Mouse (Mus musculus) hindbrain, embryonic 16.5 days (tissue): ENCODE measurements around the gene Skor1. TPM values are rescaled to one million over a fixed set of nuclear protein-coding genes. Genes with fewer than 3 reads are reported as not detected.

Experiments used
- ATAC-seq: fragments of 200-750 bp; cut with Nextera tagmentation; 2 replicates; pipeline ENCODE4 v1.8.0; 2017; ENCODE audit warnings: moderate TSS enrichment, moderate library complexity
- H3K27ac ChIP-seq: fragments of 300-500 bp; sonication (generic); 2 replicates; pipeline ENCODE4 v1.5.1; 2014; ENCODE audit warnings: low read depth, mild to moderate bottlenecking, control low read depth, low read length, moderate library complexity
- H3K27me3 ChIP-seq: fragments of 300-500 bp; sonication (generic); replicated peaks from 2 replicates; pipeline ENCODE4 v1.6.1; 2014; ENCODE audit warnings: low read length; ENCODE audit not compliant: control insufficient read depth, insufficient read depth
- H3K36me3 ChIP-seq: fragments of 300-500 bp; sonication (generic); 2 replicates; pipeline ENCODE4 v1.6.1; 2014; ENCODE audit warnings: mild to moderate bottlenecking, low read length, moderate library complexity, mixed read lengths; ENCODE audit not compliant: control insufficient read depth, insufficient read depth
- H3K4me1 ChIP-seq: fragments of 300-500 bp; sonication (generic); 2 replicates; pipeline ENCODE4 v1.6.1; 2014; ENCODE audit warnings: low read depth, low read length; ENCODE audit not compliant: control insufficient read depth, insufficient read depth
- H3K4me2 ChIP-seq: fragments of 300-500 bp; sonication (generic); 2 replicates; pipeline ENCODE4 v1.6.1; 2014; ENCODE audit warnings: mild to moderate bottlenecking, low read length, control low read depth, moderate library complexity
- H3K4me3 ChIP-seq: fragments of 300-500 bp; sonication (generic); 2 replicates; pipeline ENCODE4 v1.5.1; 2014; ENCODE audit warnings: mild to moderate bottlenecking, low read length, control low read depth, moderate library complexity
- H3K9ac ChIP-seq: fragments of 300-500 bp; sonication (generic); 2 replicates; pipeline ENCODE4 v1.6.1; 2014; ENCODE audit warnings: low read depth, mild to moderate bottlenecking, control low read depth, low read length, moderate library complexity
- H3K9me3 ChIP-seq: fragments of 300-500 bp; sonication (generic); 2 replicates; pipeline ENCODE4 v1.6.1; 2014; ENCODE audit warnings: mild to moderate bottlenecking, low read length, moderate library complexity; ENCODE audit not compliant: control insufficient read depth
- WGBS: fragments of 180-500 bp; shearing (Covaris S2); extraction: QIAGEN DNeasy Blood & Tissue Kit; methylation state at CpG from one replicate; pipeline ENCODE4 v1.1.7; 2014; 5-methylcytosine and 5-hydroxymethylcytosine counted together
- polyA plus RNA-seq: library from polyadenylated mRNA; unstranded; fragments of >200 nt; fragmentation: Nextera tagmentation; extraction: Ambion mirVana; gene quantifications from 2 replicates; pipeline ENCODE4 v1.2.1, GENCODE M21; 2015

Skor1 gene
- polyA plus RNA-seq, 1 experiment from 2014 or later = 10.8 TPM

DNA sequence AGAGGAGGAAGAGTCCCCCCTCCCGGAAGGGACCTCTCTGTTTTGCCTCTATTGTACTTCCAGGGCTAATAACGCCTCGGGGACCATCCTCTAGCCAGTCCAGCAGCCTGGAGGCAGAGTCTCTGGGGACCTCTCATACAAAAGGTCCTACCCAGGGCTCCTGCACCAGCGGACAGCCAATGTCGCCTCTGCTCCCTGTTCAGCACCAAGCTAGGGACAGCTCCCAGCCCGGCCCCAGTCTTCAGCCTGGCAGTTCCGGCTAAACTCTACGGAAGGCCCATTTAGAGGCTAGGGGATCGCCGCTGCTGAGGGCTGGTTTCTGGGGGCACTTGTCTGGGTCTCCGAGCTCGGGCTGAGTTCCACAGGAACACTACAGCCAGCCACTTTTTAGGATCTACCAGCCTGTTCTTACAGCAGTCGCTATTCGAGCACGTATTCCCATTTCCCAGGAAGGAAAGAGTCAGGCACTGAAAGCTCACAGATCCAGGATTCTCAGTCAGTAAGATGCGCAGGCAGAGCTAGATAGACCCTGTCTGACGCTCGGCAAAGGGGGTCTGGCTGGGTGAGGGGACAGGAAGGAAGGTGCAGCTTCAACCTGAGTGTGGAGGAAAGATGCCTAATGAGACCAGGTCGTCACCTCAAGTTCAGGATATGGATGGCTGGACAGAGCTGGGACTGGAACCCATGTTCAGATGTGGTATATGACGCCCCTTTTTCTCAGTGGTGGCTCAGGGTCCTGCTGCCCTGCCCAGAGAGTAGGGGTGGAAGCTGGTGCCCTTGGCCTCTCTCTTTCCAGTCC, 2.5 kb upstream of the Skor1 start:
- WGBS = 3% methylated on average over 19 of the region's 20 CpGs
- peaks cover 16% of the 10 kb centered on the region for H3K4me1 ChIP-seq
- H3K9ac ChIP-seq = peak overlapping the region; percentile 27; the same call in 1 of the 2 replicates
- no peak overlapping the region for H3K27ac ChIP-seq
- H3K4me3 ChIP-seq = peak overlapping the region; percentile 22
- ATAC-seq = no peak; the same call in 1 of the 2 replicates
- peak overlapping the region; percentile 69 for H3K4me2 ChIP-seq
- no peaks in the 10 kb centered on the region for H3K36me3 ChIP-seq
- H3K9me3 ChIP-seq = no peaks in the 10 kb centered on the region
- H3K27me3 ChIP-seq = peaks cover 61% of the 10 kb centered on the region

DNA sequence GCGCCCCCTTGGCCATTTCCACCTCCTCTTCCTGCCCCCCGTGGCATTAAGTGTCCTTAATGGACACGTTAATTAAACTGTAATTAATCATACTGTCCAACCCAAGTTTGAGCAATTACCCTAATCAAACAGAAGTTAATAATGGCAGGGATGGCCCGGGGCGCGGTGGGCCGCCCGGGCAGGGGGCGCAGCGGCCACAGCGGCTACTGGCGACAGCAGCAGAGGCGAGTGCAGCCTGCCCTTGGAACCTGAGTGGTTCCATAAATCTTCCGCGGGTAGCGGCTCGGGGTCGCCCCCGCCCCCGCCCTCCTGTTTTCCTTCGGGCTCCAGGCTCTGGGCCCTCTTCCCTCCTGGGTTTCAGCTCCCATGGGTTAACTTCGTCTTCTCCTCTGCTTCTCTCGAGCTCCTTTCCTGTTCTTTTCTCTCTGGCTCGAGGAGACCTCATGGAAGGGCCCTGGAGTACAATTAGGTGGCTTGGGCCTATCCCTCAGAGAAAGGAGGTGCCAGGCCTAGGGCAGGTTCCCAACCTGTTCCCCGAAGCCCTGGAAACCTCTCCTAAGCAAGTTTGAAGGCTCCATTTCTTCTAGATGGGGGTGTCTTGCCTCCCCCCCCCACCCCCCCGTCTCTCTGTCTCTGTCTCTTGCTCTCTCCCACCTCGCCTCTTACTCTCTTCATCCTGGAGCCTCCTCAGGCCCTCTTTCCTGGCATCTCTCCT, 1.5 kb upstream of the Skor1 start:
- H3K4me2 ChIP-seq = peak overlapping the region; percentile 69
- peak overlapping the region; percentile 50 for H3K4me3 ChIP-seq
- H3K9ac ChIP-seq = peak overlapping the region; percentile 13; the same call in 1 of the 2 replicates
- H3K9me3 ChIP-seq = no peaks in the 10 kb centered on the region
- peaks cover 70% of the 10 kb centered on the region for H3K27me3 ChIP-seq
- H3K27ac ChIP-seq = 0 out of 2 replicates have a peak overlapping the region, but pooled peaks have one; percentile 17
- WGBS = 2% methylated on average over 26 of the region's 27 CpGs
- no peak for ATAC-seq
- H3K36me3 ChIP-seq = no peaks in the 10 kb centered on the region
- H3K4me1 ChIP-seq = peaks cover 20% of the 10 kb centered on the region

DNA sequence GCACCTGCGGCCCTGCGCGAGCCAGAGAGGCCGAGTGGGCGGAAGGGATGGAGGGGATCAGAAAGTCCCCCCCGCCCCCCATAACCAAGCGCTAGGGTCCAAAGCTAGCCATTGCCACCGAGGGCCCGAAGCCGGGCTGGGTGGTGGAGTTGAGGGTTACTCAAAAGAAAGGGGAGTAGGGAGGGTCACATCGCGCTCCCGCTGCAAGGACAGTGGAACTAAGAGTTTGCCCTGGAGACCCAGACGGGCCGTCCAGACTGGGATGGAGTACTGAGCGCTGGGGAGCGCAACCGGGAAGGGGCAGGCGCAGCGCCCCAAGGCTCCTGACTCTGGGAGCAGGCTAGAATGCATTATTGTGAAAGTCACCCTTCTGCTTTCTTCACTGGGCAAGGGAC, 608 bp upstream of the Skor1 start:
- Histone ChIP-seq H3K9me3 (no peaks in the 10 kb centered on the region), H3K36me3 (no peaks in the 10 kb centered on the region), H3K4me3 (peak overlapping the region; percentile 50), H3K4me2 (peak overlapping the region; percentile 69), H3K27me3 (peaks cover 75% of the 10 kb centered on the region), H3K27ac (peak overlapping the region; percentile 72), H3K9ac (peak overlapping the region; percentile 67), H3K4me1 (peaks cover 26% of the 10 kb centered on the region)
- WGBS = under 1% methylated on average over 20 of the region's 20 CpGs
- no peak for ATAC-seq

DNA sequence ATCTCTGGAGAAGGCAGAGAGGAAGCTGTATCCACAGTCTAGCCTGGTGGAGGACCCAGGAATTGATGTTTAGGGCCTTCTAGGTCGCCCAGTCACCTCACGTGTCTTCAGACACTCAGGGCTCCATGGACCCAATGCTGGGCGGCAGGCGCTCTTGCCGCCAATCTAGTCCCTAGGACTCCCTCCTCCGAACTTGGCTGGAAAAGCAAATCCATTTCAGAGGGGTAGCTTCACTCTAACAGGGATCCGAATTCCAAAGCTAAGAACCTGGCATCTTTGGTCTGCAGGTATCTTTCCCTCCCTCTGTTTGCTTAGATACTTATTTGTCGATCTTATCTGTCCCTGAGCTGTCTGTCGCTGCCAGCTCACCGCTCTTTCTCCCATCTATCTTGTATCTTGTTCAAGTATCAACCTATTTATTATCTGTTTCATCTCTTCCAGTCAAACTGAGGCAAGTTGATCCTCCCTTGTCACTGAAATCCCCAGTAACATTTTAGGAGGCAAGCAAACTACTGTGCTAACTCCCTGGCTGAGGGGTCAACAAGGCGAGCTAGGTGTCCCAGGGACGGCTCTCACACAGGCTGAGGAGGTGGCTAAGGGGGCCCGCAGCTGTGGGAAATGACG, 863 bp downstream of the Skor1 start:
- Histone ChIP-seq H3K4me3 (peak overlapping the region; percentile 50), H3K4me1 (peaks cover 29% of the 10 kb centered on the region), H3K9ac (peak overlapping the region; percentile 67), H3K9me3 (no peaks in the 10 kb centered on the region), H3K36me3 (no peaks in the 10 kb centered on the region), H3K27ac (peak overlapping the region; percentile 72), H3K27me3 (peaks cover 78% of the 10 kb centered on the region), H3K4me2 (peak overlapping the region; percentile 69)
- under 1% methylated on average over 14 of the region's 14 CpGs for WGBS
- ATAC-seq = no peak

DNA sequence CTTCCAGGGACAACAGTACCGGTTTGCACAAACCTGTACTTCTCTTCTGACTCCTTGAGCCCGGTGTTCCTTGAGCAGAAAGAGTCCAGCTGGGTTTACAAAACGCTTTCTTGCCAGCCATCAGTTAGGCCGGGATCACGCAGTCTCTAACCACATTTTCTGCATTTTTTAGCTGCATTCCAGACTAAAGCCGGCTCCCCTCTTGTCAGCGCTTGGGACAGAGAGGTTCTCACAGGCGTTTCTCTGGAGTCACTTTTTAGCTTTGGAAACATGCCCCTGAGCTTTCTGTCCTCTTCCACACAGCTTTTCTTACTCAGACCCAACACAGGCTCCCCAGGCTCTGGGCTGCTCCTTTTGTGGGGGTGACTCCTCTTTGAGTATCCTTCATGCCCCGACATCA, 1.5 kb downstream of the Skor1 start:
- Histone ChIP-seq H3K9ac (peak overlapping the region; percentile 56), H3K4me3 (peak overlapping the region; percentile 50), H3K4me2 (peak overlapping the region; percentile 69), H3K27me3 (peaks cover 77% of the 10 kb centered on the region), H3K9me3 (no peaks in the 10 kb centered on the region), H3K4me1 (peaks cover 31% of the 10 kb centered on the region), H3K27ac (peak overlapping the region; percentile 65), H3K36me3 (no peaks in the 10 kb centered on the region)
- no peak for ATAC-seq
- WGBS = under 1% methylated on average over 9 of the region's 9 CpGs

DNA sequence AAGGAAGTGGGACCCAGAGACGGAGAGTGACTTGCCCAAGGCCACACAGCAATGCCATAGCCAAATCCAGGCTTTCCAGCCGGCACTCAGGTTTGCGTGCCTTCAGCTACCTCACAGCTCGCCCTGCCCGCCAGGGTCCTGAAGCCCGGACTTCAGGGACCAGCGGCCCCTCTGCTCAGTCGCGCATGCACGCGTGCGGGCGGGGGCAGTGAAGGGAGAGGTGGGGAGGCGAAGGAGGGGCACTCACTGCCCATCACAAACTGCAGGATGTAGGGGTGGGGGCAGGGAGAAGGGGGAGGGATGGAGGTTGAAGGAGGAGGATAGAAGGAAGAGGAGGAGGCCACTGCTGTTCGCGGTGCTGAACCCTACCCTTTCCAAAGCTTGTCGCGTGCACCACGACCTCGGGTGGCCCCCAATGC, 1.9 kb downstream of the Skor1 start:
- peak overlapping the region; percentile 50 for H3K4me3 ChIP-seq
- H3K27ac ChIP-seq = peak overlapping the region; percentile 65
- H3K36me3 ChIP-seq = no peaks in the 10 kb centered on the region
- WGBS = 1% methylated on average over 20 of the region's 20 CpGs
- peaks cover 77% of the 10 kb centered on the region for H3K27me3 ChIP-seq
- no peaks in the 10 kb centered on the region for H3K9me3 ChIP-seq
- ATAC-seq = no peak
- peaks cover 30% of the 10 kb centered on the region for H3K4me1 ChIP-seq
- H3K9ac ChIP-seq = peak overlapping the region; percentile 56
- H3K4me2 ChIP-seq = peak overlapping the region; percentile 69

DNA sequence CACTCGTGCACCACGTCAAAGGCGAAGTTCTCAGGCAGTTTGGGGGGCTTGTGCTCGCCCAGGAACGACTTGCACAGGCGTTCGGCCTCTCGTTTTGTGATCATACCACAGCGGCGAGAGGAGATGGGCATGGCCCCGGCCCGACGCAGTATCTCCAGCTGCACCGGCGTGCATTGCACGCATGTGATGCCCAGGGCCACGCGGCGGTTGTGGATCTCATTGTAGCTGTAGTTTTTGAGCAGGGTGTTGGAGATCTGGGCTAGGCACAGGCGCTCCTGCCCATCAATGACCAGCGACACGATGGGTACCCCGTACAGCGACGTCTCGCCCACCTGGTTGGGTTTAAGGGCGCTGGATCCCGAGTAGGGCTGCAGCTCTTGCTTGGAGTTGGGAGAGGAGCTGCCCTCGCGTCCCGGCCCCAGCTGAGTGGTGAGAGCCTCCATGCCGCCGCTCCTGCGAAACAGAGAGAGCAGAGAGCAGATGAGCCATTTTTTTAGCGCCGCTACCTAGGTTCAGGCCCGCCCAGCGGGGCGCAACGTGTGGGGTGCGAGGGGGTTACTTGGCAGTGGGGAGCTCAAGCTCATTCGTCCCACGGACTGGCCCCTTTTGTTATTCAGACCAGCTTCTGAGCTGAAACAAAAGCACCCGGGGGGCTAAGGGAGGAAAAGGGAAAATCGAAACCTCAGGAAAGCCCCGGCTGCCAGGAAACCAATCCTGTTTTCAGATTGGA, 2.5 kb downstream of the Skor1 start:
- Histone ChIP-seq H3K4me1 (peaks cover 30% of the 10 kb centered on the region), H3K27me3 (peaks cover 76% of the 10 kb centered on the region), H3K27ac (peak overlapping the region; percentile 65), H3K4me2 (peak overlapping the region; percentile 69), H3K36me3 (no peaks in the 10 kb centered on the region), H3K4me3 (peak overlapping the region; percentile 50), H3K9me3 (no peaks in the 10 kb centered on the region), H3K9ac (peak overlapping the region; percentile 56)
- under 1% methylated on average over 46 of the region's 46 CpGs for WGBS
- no peak for ATAC-seq

DNA sequence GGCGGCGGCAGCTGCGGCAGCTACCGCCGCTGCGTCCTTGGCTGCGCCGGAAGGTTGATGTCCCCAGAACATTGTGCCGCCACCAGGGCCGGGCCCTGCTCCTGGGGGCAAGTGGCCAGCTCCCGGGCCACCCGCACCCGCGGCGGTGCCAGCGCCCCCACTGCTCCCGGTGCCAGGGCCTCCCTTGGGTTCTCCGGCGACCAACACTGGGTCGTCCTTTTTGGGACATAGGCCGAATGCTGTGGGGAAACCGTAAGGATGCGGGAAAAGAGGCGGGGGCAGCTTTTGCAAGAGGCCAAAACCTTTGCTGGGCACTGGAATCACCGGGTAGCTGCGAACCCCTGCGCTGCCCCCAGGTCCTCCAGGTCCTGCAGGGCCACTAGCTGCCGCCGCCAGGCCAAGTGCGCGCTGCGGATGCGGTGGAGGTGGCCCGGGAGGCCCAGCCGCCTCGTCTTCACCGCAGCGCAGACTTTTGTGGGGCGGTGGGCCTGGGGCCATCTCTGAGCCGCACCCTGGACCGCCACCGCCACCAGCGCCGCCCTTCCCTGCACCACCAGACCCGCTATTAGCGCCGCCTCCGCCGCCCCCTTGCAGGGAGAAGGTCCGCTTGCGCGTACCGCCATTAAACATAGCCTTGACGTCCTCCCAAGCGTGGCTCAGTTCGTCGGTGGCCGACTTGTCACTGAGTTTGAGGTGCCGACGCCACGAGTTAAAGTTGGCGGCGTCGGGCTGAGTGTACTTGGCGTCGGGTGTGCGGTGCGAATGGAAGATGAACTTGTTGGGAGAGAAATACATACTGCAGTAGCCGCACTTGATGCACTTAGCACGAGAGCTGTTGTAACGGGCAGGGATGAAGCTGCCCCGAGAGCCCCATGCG, 3.3 kb downstream of the Skor1 start:
- peaks cover 30% of the 10 kb centered on the region for H3K4me1 ChIP-seq
- no peaks in the 10 kb centered on the region for H3K9me3 ChIP-seq
- 1% methylated on average over 70 of the region's 73 CpGs for WGBS
- peak overlapping the region; percentile 50 for H3K4me3 ChIP-seq
- ATAC-seq = no peak
- H3K27me3 ChIP-seq = peaks cover 74% of the 10 kb centered on the region
- H3K36me3 ChIP-seq = no peaks in the 10 kb centered on the region
- H3K9ac ChIP-seq = peak overlapping the region; percentile 56
- H3K27ac ChIP-seq = peak overlapping the region; percentile 65
- H3K4me2 ChIP-seq = peak overlapping the region; percentile 69
